Mouse (Mus musculus) kidney, adult 18-20 months (tissue): ENCODE measurements at regions not wholly inside any gene's neighbourhood (a gene's known extent, or its start where the extent isn't known, plus 50 kb on each side); places are given as distances from the start of the nearest gene placed in this dataset.
A peak's percentile ranks its signal among the peaks of the same experiment; 100 is the strongest.

Source experiments
- DNase-seq: peaks from one replicate; pipeline ENCODE4 v3.0.0; 2021

DNA sequence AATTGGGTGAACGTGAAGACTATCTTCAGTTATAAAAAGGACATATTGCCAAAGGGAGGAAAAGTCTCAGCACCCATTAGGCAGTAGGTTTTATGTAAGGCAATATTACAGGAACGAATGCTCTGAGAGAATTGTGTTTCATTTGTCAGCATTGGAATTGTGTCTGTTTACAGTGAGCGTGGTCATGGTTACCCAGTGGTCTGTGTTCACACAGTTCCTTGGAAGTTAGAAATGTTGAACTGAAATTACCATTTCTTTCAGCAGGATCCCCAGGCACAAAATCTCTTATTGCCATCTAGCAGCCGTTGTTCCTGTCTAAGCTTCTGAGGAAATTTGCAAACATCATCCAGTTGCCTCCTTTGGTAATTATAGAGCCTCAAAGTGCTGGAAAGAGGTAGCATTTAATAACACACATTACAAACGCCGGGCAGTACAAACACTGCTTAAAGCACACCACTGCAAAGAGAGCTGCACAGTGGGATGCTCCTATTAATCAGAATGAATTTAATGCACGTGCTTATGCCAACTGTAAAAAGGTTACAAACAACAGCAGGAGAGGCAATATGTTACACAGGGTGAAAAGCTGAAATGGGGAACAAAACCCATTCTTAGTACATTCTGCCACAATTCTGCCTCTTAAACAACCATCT is 555.4 kb upstream of the Marcks start:
- no peak for DNase-seq

DNA sequence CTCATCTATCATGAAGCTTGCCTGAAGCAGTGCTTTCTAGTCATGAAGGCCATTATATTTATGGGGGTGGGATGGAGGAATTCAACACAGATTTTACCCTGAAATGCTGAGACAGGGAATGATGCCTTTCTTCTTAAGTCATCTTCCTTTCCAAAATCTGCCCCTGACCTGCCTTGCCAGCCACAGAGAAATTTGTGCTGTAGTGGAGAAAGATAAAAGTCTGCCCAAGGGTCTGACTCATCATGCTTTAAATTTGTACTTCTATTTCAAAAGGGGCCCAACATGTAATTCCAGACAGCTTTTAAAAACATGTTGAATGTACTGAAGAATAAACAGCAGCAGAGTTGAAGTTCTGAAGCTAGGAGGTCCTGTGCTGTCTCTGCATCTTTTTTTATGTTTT is 554.1 kb upstream of the Marcks start:
- DNase-seq, result no peak

DNA sequence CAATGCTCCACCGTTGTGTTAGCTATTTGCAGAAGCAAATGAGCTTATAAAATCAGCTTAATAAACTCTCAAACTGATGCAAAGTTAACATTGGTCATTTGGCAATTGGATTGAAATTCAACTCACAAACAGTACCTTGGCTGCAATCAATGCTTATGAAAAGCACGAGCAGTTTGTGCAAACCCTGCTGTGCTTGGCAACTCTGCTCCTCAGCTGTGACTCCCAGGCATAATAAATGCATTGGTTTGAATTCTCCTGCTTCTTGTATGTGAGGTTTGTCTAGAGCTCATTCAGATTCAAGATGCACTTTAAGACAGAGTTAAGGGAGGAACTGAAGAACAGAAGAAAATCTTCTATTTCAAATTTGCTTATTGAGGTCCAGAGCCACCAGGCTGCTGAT is 553.2 kb upstream of the Marcks start:
- no peak for DNase-seq

DNA sequence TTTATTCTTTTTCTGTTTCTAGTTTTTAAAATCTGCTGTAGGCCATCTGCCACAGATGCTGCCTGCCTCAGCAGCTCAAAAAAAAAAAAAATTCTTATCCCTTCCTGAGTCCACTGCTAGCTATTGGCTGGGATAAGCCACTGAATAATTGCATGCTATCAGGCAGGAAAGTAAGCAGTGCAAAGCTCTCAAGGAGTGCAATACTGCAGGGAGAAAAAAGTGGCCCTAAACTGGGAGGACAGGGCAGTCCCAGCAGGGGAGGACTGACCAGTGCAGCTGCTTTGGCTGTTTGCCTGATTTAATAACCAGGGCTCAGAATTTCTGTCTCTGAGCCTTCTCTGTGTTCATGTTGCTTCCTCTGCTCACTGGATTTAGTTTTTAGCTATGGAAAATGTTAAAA is 544.4 kb upstream of the Marcks start:
- DNase-seq, result peak; percentile 3

DNA sequence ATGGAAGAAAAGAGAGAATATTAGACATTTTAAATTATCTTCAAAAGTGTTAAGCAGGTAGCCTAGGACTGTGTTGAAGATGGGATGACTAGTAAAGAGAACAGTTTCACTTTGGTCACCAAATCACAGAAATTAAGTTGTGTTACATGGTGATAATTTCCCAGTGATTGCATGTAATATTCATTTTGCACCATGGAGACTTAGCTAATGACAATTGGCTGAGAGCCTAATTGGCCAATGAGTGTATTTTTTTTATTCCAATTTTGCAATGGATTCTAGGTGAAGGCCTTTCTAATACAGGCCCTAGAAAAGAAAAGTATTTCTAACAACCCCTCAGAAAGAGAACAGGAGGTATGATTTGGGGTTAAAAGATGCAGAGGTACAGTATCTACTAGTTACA is 541.9 kb upstream of the Marcks start:
- DNase-seq, result no peak

DNA sequence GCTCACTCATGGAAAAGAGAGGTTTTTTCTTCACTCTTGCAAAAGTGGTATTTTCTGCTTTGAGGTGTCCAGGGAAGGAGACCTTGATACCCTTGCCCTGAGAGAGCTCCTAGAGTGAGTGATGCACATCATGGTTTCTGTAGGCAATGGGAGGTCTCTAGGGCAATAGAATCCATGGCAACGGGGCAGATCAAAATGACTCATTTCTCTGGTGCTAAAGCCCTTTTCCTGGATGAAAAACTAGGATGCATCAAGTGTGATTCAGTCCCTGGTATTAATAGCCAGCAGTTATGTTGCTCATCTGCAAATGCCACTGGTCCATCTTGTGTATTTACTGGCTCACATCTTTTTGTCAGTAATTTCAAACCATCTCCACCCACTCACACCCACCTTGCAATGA is 539.1 kb upstream of the Marcks start:
- DNase-seq, result no peak

DNA sequence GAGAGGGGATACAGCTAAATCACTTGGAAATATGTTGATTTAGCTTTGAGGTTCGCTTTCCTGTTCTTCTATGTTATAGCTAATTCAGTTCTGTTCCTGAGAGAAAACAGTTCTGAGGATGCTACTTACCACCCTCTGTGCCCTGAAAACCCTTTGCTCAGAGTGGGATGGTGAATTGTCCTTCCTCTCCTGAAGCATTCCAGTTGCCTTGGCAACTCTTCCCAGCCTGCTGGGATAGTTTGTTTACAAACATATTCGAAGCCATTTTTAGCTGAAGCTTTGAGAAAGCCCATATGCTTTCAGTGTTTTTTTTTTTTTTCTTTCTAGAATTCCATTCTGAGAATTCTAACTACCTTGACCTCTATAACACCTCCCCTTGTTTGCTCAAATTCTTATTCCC is 530.1 kb upstream of the Marcks start:
- no peak for DNase-seq

DNA sequence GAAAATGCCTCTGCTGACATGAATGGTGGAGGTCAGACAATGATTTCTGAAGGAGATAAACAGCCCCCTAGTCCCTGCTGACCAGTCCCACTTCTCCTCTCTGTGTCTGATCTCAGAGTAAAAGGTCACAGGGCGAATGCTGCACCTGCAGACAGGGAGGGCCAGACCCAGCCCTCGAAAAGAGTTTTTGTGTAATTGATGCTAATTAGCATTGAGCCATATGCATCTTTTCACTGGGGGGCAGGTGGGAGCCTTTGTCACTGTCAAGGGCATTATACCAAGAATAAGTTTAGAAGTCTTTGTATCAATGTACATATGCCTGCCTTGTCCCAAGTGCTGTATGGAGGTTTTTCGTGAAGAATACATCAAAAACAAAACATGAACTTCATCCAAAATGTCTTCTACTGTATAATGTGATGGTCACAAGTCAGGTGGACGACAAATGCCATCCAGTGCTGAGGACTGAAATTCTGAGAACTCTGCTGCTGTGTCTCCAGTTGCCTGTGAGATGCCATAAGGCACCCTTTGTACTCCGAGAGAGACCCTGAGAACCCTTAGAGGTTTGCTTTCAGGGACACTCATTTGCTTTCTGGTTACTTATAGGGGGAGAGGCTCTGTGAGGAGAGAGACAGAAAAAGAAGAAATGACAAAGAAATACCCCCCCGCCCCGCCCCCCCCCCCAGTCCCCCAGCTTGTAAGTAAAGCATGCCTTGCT is 528.5 kb upstream of the Marcks start:
- DNase-seq, result no peak

DNA sequence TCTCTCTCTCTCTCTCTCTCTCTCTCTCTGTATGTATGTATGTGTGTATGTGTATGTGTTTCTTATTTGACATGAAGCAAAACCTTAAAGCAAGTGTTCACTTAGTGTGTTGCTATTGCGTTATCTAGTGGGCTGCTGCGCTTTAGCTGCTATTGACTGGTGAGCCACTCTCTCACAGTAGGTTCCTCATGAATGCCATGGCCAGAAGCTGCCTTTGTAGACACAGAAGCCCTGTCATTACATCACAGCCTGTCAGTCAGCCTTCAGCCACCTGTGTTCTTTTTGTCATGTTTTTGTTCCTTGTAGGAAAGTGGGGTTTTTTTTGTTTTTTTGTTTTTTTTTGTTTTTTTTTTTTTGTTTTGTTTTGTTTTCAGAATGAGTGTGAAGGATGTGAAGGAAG is 527.8 kb upstream of the Marcks start:
- DNase-seq, result no peak

DNA sequence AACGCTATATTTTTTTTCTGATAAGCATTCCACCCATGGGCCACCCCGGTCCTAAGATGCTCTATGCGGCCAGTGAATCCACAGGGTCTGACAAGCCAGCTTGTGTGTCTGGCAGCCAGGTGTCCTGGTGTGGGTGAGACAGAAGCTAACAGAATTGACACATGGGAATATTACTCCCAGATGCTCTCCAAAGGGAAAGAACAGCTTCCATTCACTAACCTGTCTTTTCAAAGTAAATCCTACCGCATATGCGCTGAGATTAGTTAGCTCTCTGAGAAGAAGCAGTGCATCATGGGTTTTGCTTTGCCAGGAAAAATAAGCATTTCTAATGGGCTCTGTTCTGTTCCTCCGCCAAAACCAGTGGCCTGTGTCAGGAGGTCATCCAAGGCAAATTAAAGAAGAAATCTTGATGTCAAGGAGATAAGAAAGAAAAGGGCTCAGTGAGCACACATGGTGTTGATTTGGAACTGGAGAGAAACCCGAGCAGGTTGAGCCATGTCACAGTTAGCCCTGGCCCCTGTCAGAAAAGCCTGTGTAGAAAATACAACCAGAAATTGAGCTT is 498.4 kb upstream of the Marcks start:
- no peak for DNase-seq

DNA sequence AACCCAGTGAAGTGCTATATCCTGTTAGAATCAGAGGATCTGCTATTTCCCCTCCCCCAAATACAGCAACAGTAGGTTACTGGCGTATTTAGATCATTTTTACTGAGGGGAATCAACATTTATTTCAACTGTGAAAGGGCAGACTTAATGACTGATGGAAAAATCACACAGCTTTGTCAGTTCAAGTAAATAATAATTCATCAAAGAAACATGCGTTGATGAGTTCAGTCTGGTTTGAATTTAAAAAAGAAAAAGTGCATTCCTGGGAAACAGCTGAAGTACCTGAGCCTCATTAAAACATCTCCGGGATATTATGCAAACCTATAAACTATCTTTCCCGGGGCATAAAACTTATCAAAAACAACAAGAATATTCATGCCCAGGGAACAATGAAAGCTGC is 497.7 kb upstream of the Marcks start:
- no peak for DNase-seq

DNA sequence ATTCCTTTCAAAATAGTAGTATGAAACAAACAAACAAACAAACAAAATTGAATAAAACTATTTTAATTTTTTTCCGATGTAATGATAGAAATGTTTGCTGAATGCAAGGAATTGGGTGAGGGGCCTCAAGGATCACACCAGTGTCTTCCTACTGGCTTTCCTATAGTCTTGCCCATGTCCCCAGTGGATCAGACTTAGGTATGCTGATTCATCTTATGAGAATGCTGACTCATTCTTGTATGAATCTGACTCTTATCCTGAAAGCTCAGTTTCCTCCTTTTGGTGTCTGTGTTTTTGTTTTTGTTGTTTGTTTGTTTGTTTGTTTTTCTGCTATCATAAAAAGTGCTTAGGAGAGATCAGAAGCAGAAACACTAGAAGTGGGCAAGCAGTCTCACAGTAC is 491.7 kb upstream of the Marcks start:
- no peak for DNase-seq

DNA sequence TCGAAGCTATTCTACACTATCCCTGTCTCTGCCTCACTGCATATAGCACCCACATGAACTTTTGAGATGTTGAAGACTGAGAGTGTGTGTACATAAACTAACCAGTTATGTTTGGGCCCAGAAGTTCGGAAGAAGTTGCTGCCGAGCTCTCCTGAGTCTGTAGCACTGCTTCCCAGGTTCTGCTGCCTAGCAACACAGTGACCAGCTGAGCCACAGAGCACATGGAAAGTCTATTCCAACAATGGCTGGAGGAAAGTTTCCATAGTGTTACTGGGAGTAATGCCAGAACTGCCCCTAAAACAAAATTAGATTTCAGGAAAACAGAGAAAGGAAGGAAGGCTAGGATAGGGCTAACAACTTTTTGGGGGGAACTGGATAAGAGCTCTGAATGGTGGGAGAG is 489.2 kb upstream of the Marcks start:
- no peak for DNase-seq

DNA sequence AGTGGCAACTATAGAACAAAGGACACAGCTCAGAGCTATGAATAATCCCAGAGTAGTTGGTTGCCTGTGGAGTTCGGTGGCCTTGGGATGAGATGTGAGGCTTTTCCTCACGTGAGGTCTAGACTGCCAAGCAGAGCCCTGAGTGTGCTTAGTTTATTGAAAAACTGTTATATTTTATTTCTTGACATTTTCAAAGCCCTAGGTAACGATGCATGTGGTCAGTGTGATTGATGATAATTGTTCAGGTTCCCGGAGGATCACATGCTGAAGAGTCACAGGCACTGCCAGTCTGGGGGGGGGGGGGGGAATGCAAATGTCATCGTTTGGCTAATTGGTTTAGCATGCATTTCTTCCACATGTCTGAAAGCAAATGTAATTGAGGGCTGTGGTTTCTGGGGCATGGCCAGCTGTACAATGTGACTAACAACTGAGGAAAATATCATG is 488.1 kb upstream of the Marcks start:
- no peak for DNase-seq

DNA sequence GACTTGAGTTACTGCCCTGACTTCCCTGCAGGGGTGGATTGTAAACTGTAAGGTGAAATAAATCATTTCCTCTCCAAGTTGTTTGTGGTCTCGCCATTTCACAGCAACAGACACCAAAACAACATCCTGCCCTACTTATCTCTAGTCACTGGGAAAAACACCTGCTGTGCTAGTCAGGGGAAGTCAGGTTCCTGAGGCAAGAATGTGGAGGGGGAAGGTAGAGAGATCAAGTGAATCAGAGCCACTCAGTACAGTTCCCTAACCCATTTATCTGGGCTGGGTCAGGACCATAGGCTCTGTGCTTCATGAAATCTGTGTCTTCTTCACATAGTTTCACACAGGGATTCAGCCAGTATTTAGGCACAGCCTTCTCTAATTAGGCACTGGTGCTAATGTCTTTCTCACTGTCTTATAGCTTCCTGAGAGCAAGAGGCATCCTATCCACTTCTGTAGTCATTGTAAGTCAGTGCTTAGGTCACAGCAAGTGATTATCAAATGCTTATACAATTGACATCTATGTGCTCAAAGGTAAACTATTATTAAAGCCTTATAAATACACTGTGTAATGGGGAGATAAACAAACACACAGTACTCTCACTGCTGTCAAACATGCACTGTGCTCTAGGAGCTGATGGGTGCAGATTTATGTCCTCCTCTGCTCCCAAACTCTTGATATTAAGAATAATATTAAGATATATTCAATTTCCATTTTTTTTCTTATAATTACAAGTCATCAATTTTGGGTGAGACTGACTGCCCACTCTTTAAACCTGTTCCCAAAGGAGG is 487.4 kb upstream of the Marcks start:
- no peak for DNase-seq

DNA sequence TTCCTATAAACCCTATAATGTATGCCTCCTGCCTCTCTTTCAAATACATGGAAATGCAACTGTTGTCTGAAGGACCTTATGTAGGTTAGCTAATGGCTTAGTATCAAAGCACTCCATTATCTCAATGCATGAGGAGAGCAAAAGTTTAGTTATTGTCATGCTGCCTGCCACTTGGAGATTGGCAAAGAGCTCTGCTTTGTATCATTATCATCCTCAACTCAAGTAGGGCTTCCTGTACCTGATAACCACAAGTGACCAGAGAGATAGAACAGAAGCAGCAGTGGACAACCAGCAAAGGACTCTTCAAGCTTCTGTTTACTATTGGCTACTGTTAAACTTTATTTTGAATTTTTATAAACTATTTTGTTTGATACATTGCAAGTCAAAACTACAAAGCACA is 484.3 kb upstream of the Marcks start:
- DNase-seq, result no peak

DNA sequence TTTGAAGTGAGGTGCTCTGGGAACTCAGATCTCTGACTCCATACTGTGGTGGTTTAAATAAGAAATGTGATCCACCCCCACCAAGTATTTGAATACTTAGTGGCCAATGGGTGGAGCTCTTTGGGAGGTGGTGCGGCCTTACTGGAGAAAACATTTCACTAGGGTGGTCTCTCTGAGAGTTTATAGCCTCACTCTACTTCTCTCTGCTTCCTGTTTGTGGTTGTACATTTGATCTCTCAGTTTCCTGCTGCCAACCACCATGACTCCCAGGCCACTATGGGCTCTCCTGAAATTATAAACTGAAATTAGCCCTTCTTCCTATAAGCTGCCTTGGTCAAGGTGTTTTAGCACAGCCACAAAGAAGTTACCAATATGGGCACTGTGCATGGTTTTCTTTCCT is 479.9 kb upstream of the Marcks start:
- DNase-seq, result no peak

DNA sequence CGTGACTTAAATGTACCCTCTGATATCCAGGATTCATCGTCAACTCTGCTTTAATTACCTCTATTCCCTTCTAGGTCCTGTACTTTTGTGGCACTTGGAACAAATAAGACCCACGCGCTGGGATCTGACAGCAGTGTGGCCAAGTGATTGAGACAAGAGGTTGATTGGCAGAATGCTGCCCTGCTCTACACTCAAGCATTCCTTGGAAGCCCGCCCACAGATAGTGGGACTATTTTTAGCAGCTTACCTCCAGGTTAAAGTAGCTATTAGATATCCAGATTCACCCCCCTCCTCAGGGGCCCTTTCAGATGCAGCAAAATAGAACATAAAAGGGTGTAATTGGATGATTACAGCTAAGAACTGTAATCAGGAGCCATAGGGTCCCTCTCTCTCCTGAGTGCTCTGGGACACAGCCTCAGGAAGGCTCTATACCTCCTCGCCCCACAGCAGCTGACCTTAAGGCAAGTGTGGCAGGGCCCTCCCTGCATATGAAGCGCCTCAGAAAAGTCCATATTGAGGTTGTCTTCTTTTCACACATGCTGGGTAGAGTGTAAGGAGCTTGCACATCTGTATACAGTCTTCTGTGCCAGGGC is 479.1 kb upstream of the Marcks start:
- no peak for DNase-seq

DNA sequence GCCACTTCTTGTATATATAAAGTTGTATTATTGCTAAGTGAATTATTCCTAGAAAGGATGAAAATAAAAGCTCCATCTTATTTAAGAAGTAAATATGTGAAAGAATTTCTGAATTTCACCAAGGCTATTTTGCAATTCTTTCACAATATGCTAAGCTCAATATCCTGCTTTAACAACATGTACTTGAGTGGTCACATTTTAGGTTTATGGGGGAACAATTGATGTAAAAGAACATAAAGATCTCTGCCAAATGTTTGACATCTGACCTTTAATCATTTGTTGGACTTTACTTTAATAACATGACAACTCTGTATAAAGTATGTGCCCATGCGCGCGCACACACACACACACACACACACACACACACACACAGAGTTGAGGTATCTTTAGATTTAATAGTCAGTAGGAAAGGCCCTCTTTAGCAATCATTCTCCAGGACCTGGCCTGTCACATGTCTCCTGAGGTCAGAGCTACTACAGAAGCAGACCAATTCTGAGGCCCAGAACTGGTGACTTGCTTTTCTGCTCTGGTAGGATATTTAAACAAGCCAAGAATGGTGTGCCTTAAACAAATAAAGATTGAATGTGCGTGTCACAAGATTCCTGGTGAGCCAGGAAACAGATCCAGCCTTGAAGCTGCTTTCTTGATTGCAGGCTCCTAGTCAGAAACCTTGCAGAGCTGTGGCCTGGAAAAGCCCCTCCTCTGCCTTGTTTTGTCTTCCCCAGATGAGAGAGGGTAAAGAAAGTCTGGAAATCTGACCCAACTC is 477.4 kb upstream of the Marcks start:
- DNase-seq, result no peak

DNA sequence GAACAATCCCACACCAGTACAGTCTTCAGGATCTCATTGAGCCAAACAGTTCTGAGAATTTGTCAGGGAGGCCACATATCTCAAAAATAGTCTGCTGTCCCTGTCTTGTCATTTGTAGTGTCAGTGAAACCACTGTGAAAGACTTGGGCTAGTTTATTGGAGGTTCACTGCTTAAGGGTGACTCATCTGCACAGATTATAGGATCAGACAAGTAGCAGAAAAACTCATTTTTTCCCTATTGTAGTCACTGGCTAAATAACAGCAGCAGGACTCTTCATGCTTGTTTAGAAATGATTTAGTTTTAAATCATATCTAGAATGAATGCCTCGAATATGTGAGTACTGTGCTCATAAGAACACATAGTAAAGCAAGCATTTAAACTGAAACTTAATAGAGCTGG is 475.2 kb upstream of the Marcks start:
- DNase-seq, result no peak

DNA sequence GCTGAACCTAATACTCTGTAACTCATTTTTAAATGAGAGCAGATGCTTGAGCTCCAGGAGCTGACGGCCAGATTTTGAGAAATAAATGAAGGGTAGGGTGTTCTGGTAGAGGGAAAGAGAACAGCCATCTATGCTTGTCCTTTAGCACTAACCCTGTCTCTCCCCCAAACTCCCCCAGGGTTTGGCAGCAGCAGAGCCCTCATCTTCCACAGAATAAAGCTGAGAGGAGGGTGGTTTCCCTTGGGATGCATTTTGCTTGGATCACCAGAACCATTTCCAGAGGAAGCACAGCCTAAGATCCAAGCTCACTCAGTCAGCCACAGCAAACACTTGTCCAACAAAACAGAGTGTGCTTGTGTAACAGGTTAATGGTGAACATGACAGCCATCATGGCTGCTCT is 464.8 kb upstream of the Marcks start:
- DNase-seq, result no peak

DNA sequence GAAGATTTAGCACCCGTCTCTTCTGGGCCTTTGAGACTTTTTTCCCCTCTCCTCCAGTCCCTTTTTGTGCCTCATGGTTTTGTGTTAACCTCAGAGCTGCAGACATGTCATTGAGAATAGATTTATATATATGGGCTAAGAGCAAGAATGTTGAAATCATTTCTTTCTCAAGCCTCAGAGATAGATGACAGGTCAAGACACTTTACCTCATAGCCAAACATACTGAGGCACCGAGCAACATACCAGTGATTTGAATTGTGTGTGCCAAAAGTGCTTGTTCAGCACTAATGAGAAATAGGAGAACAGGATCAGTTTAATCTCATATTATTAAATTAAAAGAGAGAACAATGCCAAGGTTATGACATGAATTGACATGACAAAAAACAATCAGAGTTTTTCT is 464.2 kb upstream of the Marcks start:
- no peak for DNase-seq

DNA sequence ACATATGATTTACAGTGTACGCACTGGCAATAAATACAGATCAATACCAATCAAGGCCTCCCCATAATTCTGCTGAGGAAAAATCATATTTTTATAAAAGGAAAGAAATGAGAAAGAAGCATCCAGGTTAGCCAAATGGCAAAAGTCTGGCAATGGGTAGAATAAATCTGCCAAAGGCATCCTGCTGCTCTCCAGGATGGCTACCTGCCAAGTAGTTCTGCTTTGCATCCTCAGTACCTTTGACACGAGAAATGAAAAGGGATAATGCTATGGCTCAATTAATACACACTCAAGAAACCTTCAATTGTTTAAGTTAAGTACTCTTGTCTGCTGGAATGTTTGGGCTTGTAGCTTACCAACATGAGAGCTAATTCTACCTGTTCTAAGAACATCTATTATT is 451.2 kb upstream of the Marcks start:
- DNase-seq, result no peak
